Mouse (Mus musculus) CH12.LX (cell line): ENCODE results near the gene Sim2. TPM values are rescaled to one million over a fixed set of nuclear protein-coding genes. Genes with fewer than 3 reads are reported as not detected.

ENCODE experiments used
- DNase-seq: peaks from one replicate; pipeline ENCODE4 v3.0.0-alpha.2; 2013; ENCODE audit errors: extremely low read depth
- H3K27ac ChIP-seq: 2 replicates; pipeline ENCODE4 v1.5.1; 2012; ENCODE audit warnings: low read depth, mild to moderate bottlenecking, control low read depth, moderate library complexity; ENCODE audit not compliant: insufficient read depth
- H3K27me3 ChIP-seq: replicated peaks from 2 replicates; pipeline ENCODE3; 2012; ENCODE audit warnings: inconsistent platforms
- H3K36me3 ChIP-seq, 2 experiments: replicated peaks in 1 of 2; 2 replicates each; pipeline versions ENCODE3 to v1.6.1; 2012; ENCODE audit warnings: inconsistent platforms in 1 of 2, low read length in 1 of 2, mild to moderate bottlenecking in 1 of 2, mixed read lengths in 1 of 2, moderate library complexity in 1 of 2; ENCODE audit not compliant: control insufficient read depth in 1 of 2, insufficient read depth in 1 of 2
- H3K4me1 ChIP-seq, 2 experiments: 2 replicates each; pipeline ENCODE4 v1.6.1; 2012; ENCODE audit warnings: inconsistent platforms in 1 of 2, moderate library complexity in 1 of 2; ENCODE audit not compliant: insufficient read depth in 2 of 2, control insufficient read depth in 1 of 2
- H3K4me2 ChIP-seq: 2 replicates; pipeline ENCODE4 v1.6.1; 2012; ENCODE audit warnings: low read depth, mild to moderate bottlenecking, control low read depth; ENCODE audit not compliant: poor library complexity, insufficient read depth, severe bottlenecking
- H3K4me3 ChIP-seq, 3 experiments: fragments of 150-350 bp in 1 of 3; sonication (generic) in 1 of 3; replicated peaks in 1 of 3; 2 replicates each; pipeline versions ENCODE3 to v1.5.1; 2011 to 2012; ENCODE audit warnings: low read depth in 2 of 3, low read length in 2 of 3, mild to moderate bottlenecking in 2 of 3, moderate library complexity in 2 of 3, control low read depth in 1 of 3, improper control_type of control experiment in 1 of 3, inconsistent platforms in 1 of 3, mixed read lengths in 1 of 3; ENCODE audit not compliant: poor library complexity in 1 of 3
- H3K79me2 ChIP-seq: replicated peaks from 2 replicates; pipeline ENCODE4 v1.6.1; 2012; ENCODE audit warnings: mild to moderate bottlenecking, moderate library complexity; ENCODE audit not compliant: control insufficient read depth, poor library complexity, insufficient read depth, severe bottlenecking; ENCODE audit errors: extremely low read depth
- H3K9ac ChIP-seq: 2 replicates; pipeline ENCODE4 v1.6.1; 2012; ENCODE audit warnings: low read depth, mild to moderate bottlenecking, control low read depth, moderate library complexity; ENCODE audit not compliant: insufficient read depth
- H3K9me3 ChIP-seq: replicated peaks from 2 replicates; pipeline ENCODE3; 2012; ENCODE audit warnings: low read length, inconsistent platforms, mixed read lengths
- CHD2 ChIP-seq: IDR thresholded peaks from 2 replicates; pipeline ENCODE4 v1.6.1; 2011; ENCODE audit warnings: low read length, improper control_type of control experiment
- ETS1 ChIP-seq: conservative IDR thresholded peaks from 2 replicates; pipeline ENCODE4 v1.6.1; 2012; ENCODE audit warnings: low read depth, mild to moderate bottlenecking, inconsistent platforms, low read length, improper control_type of control experiment, moderate library complexity
- GABPA ChIP-seq: IDR thresholded peaks from 2 replicates; pipeline ENCODE4 v1.6.1; 2012; ENCODE audit warnings: low read depth, low read length, improper control_type of control experiment, inconsistent platforms; ENCODE audit not compliant: insufficient replicate concordance
- IRF4 ChIP-seq: IDR thresholded peaks from 2 replicates; pipeline ENCODE4 v1.6.1; 2014; ENCODE audit warnings: low read depth, mild to moderate bottlenecking, inconsistent platforms, low read length, improper control_type of control experiment
- JUN ChIP-seq: IDR thresholded peaks from 2 replicates; pipeline ENCODE4 v1.6.1; 2011; ENCODE audit warnings: low read depth, mild to moderate bottlenecking, low read length, improper control_type of control experiment, moderate library complexity; ENCODE audit not compliant: insufficient read depth
- JUND ChIP-seq: conservative IDR thresholded peaks from 2 replicates; pipeline ENCODE4 v1.6.1; 2011; ENCODE audit warnings: low read depth, low read length, improper control_type of control experiment
- KAT2A ChIP-seq: IDR thresholded peaks from 2 replicates; pipeline ENCODE4 v1.6.1; 2012; ENCODE audit warnings: low read length, improper control_type of control experiment, inconsistent platforms; ENCODE audit not compliant: insufficient replicate concordance
- MAX ChIP-seq: IDR thresholded peaks from 2 replicates; pipeline ENCODE4 v1.6.1; 2011; ENCODE audit warnings: low read length, improper control_type of control experiment
- MYC ChIP-seq: IDR thresholded peaks from 2 replicates; pipeline ENCODE4 v1.6.1; 2011; ENCODE audit warnings: low read depth, mild to moderate bottlenecking, improper control_type of control experiment, low read length
- TCF12 ChIP-seq: IDR thresholded peaks from 2 replicates; pipeline ENCODE4 v1.6.1; 2014; ENCODE audit warnings: low read depth, mild to moderate bottlenecking, inconsistent platforms, low read length, improper control_type of control experiment
- UBTF ChIP-seq: IDR thresholded peaks from 2 replicates; pipeline ENCODE4 v1.6.1; 2012; ENCODE audit warnings: low read depth, mild to moderate bottlenecking, inconsistent platforms, low read length, improper control_type of control experiment, moderate library complexity
- USF1 ChIP-seq: IDR thresholded peaks from 2 replicates; pipeline ENCODE4 v1.6.1; 2014; ENCODE audit warnings: low read depth, mild to moderate bottlenecking, inconsistent platforms, low read length, improper control_type of control experiment
- ZC3H11A ChIP-seq: IDR thresholded peaks from 2 replicates; pipeline ENCODE4 v1.6.1; 2012; ENCODE audit warnings: low read depth, mild to moderate bottlenecking, inconsistent platforms, low read length, improper control_type of control experiment
- ZMIZ1 ChIP-seq: IDR thresholded peaks from 2 replicates; pipeline ENCODE4 v1.6.1; 2012; ENCODE audit warnings: low read depth, mild to moderate bottlenecking, inconsistent platforms, low read length, improper control_type of control experiment
- ZNF384 ChIP-seq: IDR thresholded peaks from 2 replicates; pipeline ENCODE4 v1.6.1; 2012; ENCODE audit warnings: low read depth, low read length, improper control_type of control experiment, inconsistent platforms
- dilution Hi-C: fragments of 300-500 bp; cut with MboI; formaldehyde crosslinking; loops from 2 replicates; pipeline ENCODE4 v1.14.3; 2020; ENCODE audit warnings: low sequenced_read_pairs; ENCODE audit not compliant: extremely low pct_unique_long_range_greater_than_20kb, extremely low pct_ligation_motif_present
- in situ Hi-C: fragments of 300-500 bp; cut with MboI; formaldehyde crosslinking; loops from 3 replicates; pipeline ENCODE4 v1.14.3; 2019; ENCODE audit warnings: low sequenced_read_pairs, low pct_ligation_motif_present, low pct_unique_long_range_greater_than_20kb, mixed read lengths
- polyA plus RNA-seq: library from polyadenylated mRNA; unstranded; fragments of >175 nt; gene quantifications from 2 replicates; pipeline ENCODE4 v1.2.1, GENCODE M21; 2012; ENCODE audit warnings: low read depth; ENCODE audit not compliant: insufficient read length
- total RNA-seq, 2 experiments: library from RNA; depleted of rRNA; stranded (reverse); fragments of 300-350 nt in 1 of 2; fragments of >200 nt in 1 of 2; gene quantifications; 2 replicates each; pipeline ENCODE4 v1.2.3; 2012 to 2014

Gene Sim2
- total and polyA plus RNA-seq, 3 experiments: not detected

GRCm38 (mm10) chr16:94065728-94066674 lies 18.7 kb upstream of the Sim2 start:
- Histone ChIP-seq H3K79me2 (no peaks in the 10 kb centered on the region), H3K4me1 (peaks cover 3 to 29% of the 10 kb centered on the region in 2 experiments), H3K4me2 (no peak overlapping the region), H3K27ac (no peak overlapping the region), H3K27me3 (no peaks in the 10 kb centered on the region), H3K9me3 (peaks cover 19% of the 10 kb centered on the region), H3K4me3 (no peak overlapping the region), H3K36me3 (no peaks in the 10 kb centered on the region), H3K9ac (no peak overlapping the region)
- dilution Hi-C loops (no loop called here), in situ Hi-C loops (no loop called here)
- DNase-seq: no peak
- TF ChIP-seq MAX: no peak
- no peak for TF ChIP-seq ZNF384
- TF ChIP-seq USF1: no peak
- TF ChIP-seq IRF4: no peak
- TF ChIP-seq MYC: no peak
- TF ChIP-seq CHD2: no peak
- no peak for TF ChIP-seq ZC3H11A

- no peak for DNase-seq
- dilution Hi-C loops (no loop called here), in situ Hi-C loops (no loop called here)
- Histone ChIP-seq H3K4me2 (no peak overlapping the region), H3K9ac (no peak overlapping the region), H3K27ac (no peak overlapping the region), H3K4me3 (no peak overlapping the region), H3K9me3 (peaks cover 16% of the 10 kb centered on the region), H3K27me3 (no peaks in the 10 kb centered on the region), H3K4me1 (peaks cover 3 to 26% of the 10 kb centered on the region in 2 experiments), H3K36me3 (no peaks in the 10 kb centered on the region), H3K79me2 (no peaks in the 10 kb centered on the region)
- TF ChIP-seq JUN (no peak), JUND (no peak), ZMIZ1 (no peak), MAX (no peak), TCF12 (no peak), KAT2A (no peak), ETS1 (no peak), UBTF (no peak), GABPA (no peak)
Observed at GRCm38 (mm10) chr16:94066771-94067170, 18.0 kb upstream of the Sim2 start.
